Mouse (Mus musculus): ENCODE measurements around the gene Prima1. TPM values are rescaled to one million over a fixed set of nuclear protein-coding genes. Genes with fewer than 3 reads are reported as not detected.

The Prima1 gene
- polyA plus RNA-seq, 1 experiment from 2014 or later: 0.25 TPM

- H3K9me3 ChIP-seq (replicated peaks): no peaks in the 10 kb centered on the region
- no peak overlapping the region for H3K9ac ChIP-seq
- no peak overlapping the region for H3K4me2 ChIP-seq
- no peaks in the 10 kb centered on the region; the same call in 1 of the 2 replicates for H3K27me3 ChIP-seq
- H3K4me1 ChIP-seq (replicated peaks): no peaks in the 10 kb centered on the region
- no peaks in the 10 kb centered on the region for H3K36me3 ChIP-seq
- no peak overlapping the region for H3K4me3 ChIP-seq
- H3K27ac ChIP-seq: no peak overlapping the region
- WGBS: 59% methylated on average over 13 of the region's 13 CpGs
- ATAC-seq (replicated peaks; ENCODE audit: insufficient number of reproducible peaks, insufficient read depth, low FRiP score, low read depth): no peak
Observed at GRCm38 (mm10) chr12:103262017-103262865, 20.3 kb upstream of the Prima1 start.

DNA sequence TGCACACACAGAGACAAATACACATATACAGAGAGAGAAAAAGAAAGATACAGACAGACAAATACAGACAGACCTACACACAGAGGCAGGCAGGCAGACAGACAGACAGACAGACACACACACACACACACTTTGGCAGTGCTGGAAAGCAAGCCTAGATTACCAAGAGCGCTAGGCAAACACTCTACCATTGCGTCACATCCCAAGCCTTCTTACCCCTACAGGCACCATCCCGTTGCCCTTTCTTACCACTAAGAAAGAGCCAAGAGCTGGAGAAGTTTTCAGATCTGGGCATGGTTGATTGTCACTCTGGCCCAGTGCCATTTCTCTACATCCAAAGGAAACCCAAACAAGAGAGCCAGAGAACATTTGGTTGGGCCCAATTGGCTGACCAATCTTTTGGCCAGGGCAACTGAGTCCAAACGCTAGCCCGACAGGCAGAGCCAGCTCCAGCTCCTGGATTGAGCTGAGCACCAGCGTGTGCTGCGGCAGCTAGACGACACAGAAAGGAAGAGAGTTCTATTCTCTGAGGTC, 11.0 kb upstream of the Prima1 start:
- H3K27ac ChIP-seq: no peak overlapping the region
- no peaks in the 10 kb centered on the region for H3K4me1 ChIP-seq (replicated peaks)
- H3K9ac ChIP-seq: no peak overlapping the region
- no peak overlapping the region for H3K4me2 ChIP-seq
- H3K27me3 ChIP-seq: no peaks in the 10 kb centered on the region
- 91% methylated on average over 8 of the region's 8 CpGs for WGBS
- no peak for ATAC-seq (replicated peaks; ENCODE audit: insufficient number of reproducible peaks, insufficient read depth, low FRiP score, low read depth)
- H3K36me3 ChIP-seq: no peaks in the 10 kb centered on the region
- no peaks in the 10 kb centered on the region for H3K9me3 ChIP-seq (replicated peaks)
- no peak overlapping the region for H3K4me3 ChIP-seq

DNA sequence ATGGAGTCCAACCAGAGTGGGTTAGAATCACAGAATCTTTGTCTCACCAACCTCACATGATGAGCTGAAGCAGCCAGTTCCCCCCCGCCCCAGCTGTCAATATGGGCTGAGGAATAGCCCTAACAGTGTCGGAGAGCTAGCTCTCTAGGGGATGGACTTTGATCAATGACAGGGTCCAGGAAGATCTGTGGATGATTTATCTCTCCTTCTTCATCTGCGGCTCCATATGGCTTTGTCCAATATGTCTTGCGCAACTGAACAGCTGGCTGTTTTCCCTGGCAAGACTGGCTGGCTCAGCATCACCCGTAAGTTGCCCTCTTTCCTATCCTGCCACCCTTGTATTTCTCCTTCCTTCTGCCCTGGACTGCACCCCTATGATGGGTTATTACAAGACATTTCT, 9.2 kb upstream of the Prima1 start:
- no peak overlapping the region for H3K4me3 ChIP-seq
- H3K9ac ChIP-seq: no peak overlapping the region
- 84% methylated on average over 5 of the region's 5 CpGs for WGBS
- H3K9me3 ChIP-seq (replicated peaks): no peaks in the 10 kb centered on the region
- H3K27ac ChIP-seq: no peak overlapping the region
- no peak for ATAC-seq (replicated peaks; ENCODE audit: insufficient number of reproducible peaks, insufficient read depth, low FRiP score, low read depth)
- H3K27me3 ChIP-seq: no peaks in the 10 kb centered on the region
- H3K36me3 ChIP-seq: no peaks in the 10 kb centered on the region
- H3K4me1 ChIP-seq (replicated peaks): no peaks in the 10 kb centered on the region
- H3K4me2 ChIP-seq: no peak overlapping the region

DNA sequence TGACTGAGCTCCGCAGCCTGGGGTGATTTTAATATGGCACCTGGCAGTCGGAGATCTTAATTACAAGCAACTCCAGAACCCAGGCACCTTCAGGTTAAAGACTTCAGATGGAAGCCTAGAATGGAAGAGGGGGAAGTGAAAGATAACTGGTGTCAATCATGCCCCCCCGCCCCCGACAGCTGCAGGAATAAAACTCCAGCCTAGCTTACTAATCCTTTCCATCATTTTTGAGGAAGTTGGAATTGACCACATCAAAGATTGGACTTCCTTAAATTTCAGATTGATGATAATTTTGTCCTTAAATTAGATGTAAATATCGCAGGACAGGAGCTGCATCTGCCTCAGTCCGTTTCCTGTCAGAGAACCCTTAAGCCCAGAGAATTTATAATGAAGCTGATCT, 8.4 kb upstream of the Prima1 start:
- Histone ChIP-seq H3K4me3 (no peak overlapping the region), H3K27me3 (no peaks in the 10 kb centered on the region), H3K4me2 (no peak overlapping the region), H3K36me3 (no peaks in the 10 kb centered on the region), H3K9me3 (replicated peaks) (no peaks in the 10 kb centered on the region), H3K4me1 (replicated peaks) (no peaks in the 10 kb centered on the region), H3K27ac (no peak overlapping the region), H3K9ac (no peak overlapping the region)
- 72% methylated on average over 6 of the region's 6 CpGs for WGBS
- no peak for ATAC-seq (replicated peaks; ENCODE audit: insufficient number of reproducible peaks, insufficient read depth, low FRiP score, low read depth)

DNA sequence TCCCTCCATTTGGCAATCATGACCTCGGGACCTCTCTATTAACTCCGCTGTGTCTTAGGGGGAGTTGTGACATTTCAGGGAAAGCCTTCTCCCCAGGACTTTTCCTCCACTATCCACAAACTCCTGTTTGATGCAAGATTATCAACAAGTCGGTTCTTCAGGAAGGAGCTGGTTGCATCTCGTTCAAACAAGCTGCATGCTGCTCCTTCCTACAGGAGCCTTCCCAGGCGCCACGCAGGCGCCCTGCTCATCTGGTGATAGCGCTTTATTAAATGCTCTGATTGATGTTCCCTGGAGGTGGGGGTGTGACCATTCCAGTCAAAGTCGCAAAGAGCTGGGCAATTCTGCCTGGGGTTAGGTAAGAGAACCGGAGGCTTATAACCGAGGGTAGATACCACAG, 1.1 kb upstream of the Prima1 start:
- no peaks in the 10 kb centered on the region for H3K36me3 ChIP-seq
- peak overlapping the region; percentile 96 for H3K4me2 ChIP-seq
- peak overlapping the region; percentile 65 for H3K4me3 ChIP-seq
- peaks cover 11% of the 10 kb centered on the region for H3K4me1 ChIP-seq (replicated peaks)
- H3K27ac ChIP-seq: no peak overlapping the region
- H3K9me3 ChIP-seq (replicated peaks): no peaks in the 10 kb centered on the region
- peaks cover 53% of the 10 kb centered on the region for H3K27me3 ChIP-seq
- H3K9ac ChIP-seq: 0 out of 2 replicates have a peak overlapping the region, but pooled peaks have one; percentile 63
- no peak for ATAC-seq (replicated peaks; ENCODE audit: insufficient number of reproducible peaks, insufficient read depth, low FRiP score, low read depth)
- WGBS: 11% methylated on average over 11 of the region's 11 CpGs

DNA sequence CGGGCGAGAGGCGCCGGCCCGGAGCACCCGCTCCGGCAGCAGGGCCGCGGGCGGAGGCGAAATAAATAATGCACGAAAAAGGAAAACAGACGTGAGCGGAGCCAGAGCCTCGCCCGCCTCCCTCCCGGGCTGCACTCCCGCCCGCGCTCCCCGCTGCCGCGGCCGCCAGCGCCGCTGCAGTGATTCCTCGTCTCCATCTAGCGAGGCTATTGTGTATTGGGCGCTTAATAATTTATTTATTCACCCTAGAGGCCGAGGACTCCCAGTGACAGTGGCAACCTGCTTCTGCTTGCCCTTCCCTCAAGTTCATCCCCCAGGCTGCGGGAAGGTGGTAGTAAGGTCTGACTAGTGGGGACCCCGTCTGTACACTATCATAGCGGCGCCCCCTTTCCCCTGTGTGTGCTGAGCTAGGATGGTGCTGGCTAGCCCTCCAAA, 658 bp upstream of the Prima1 start:
- H3K9me3 ChIP-seq (replicated peaks): no peaks in the 10 kb centered on the region
- peak overlapping the region; percentile 63 for H3K9ac ChIP-seq
- peak overlapping the region; percentile 66 for H3K27ac ChIP-seq
- peak overlapping the region; percentile 96 for H3K4me2 ChIP-seq
- peak overlapping the region; percentile 65 for H3K4me3 ChIP-seq
- peak; percentile 81 for ATAC-seq (replicated peaks; ENCODE audit: insufficient number of reproducible peaks, insufficient read depth, low FRiP score, low read depth)
- 1% methylated on average over 26 of the region's 34 CpGs for WGBS
- H3K27me3 ChIP-seq: peaks cover 53% of the 10 kb centered on the region
- H3K36me3 ChIP-seq: no peaks in the 10 kb centered on the region
- H3K4me1 ChIP-seq (replicated peaks): peaks cover 11% of the 10 kb centered on the region

GRCm38 (mm10) chr12:103241311-103242082, 453 bp downstream of the Prima1 start:
- peaks cover 11% of the 10 kb centered on the region for H3K4me1 ChIP-seq (replicated peaks)
- H3K27ac ChIP-seq: no peak overlapping the region
- H3K9ac ChIP-seq: peak overlapping the region; percentile 63
- H3K27me3 ChIP-seq: peaks cover 53% of the 10 kb centered on the region
- H3K36me3 ChIP-seq: no peaks in the 10 kb centered on the region
- WGBS: 17% methylated on average over 36 of the region's 36 CpGs
- H3K4me3 ChIP-seq: peak overlapping the region; percentile 65
- H3K9me3 ChIP-seq (replicated peaks): no peaks in the 10 kb centered on the region
- peak overlapping the region; percentile 96 for H3K4me2 ChIP-seq
- peak; percentile 16; the same call in 1 of the 2 replicates for ATAC-seq (replicated peaks; ENCODE audit: insufficient number of reproducible peaks, insufficient read depth, low FRiP score, low read depth)

GRCm38 (mm10) chr12:103238924-103239460, 3.0 kb downstream of the Prima1 start:
- Histone ChIP-seq H3K9me3 (replicated peaks) (no peaks in the 10 kb centered on the region), H3K4me1 (replicated peaks) (peaks cover 11% of the 10 kb centered on the region), H3K27me3 (peaks cover 48% of the 10 kb centered on the region), H3K4me2 (no peak overlapping the region), H3K9ac (no peak overlapping the region), H3K4me3 (no peak overlapping the region), H3K36me3 (no peaks in the 10 kb centered on the region), H3K27ac (no peak overlapping the region)
- WGBS: 37% methylated on average over 7 of the region's 7 CpGs
- no peak for ATAC-seq (replicated peaks; ENCODE audit: insufficient number of reproducible peaks, insufficient read depth, low FRiP score, low read depth)

DNA sequence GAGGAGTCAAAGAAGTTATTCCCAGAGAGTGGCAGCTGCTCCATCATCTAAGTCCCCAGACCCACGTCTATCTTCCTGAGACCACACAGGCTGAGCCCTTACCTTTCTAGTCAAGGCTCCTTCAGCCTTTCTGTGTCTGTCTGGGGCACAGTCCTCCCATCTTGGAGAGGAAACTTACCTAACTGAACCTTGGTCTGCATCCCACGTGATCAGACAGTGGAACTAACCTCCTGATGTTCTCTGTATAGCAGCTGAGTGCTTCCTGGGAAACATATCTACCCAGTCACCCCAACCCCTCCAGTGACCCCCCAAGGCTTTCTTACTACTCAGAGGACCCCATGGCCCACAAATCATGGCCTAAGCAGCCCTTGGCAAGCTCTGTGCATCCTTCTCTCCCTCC, 6.1 kb downstream of the Prima1 start:
- WGBS: 72% methylated on average over 2 of the region's 2 CpGs

GRCm38 (mm10) chr12:103235251-103235650, 6.7 kb downstream of the Prima1 start:
- WGBS: 79% methylated on average over 10 of the region's 10 CpGs
- Histone ChIP-seq H3K36me3 (no peaks in the 10 kb centered on the region), H3K9me3 (replicated peaks) (no peaks in the 10 kb centered on the region)

More for the DNA sequence above, 6.1 kb downstream of the Prima1 start:
- Histone ChIP-seq H3K4me3 (no peak overlapping the region), H3K27ac (no peak overlapping the region), H3K36me3 (no peaks in the 10 kb centered on the region), H3K9ac (no peak overlapping the region), H3K4me1 (replicated peaks) (no peaks in the 10 kb centered on the region), H3K4me2 (no peak overlapping the region), H3K27me3 (peaks cover 22% of the 10 kb centered on the region), H3K9me3 (replicated peaks) (no peaks in the 10 kb centered on the region)
- ATAC-seq (replicated peaks; ENCODE audit: insufficient number of reproducible peaks, insufficient read depth, low FRiP score, low read depth): no peak

DNA sequence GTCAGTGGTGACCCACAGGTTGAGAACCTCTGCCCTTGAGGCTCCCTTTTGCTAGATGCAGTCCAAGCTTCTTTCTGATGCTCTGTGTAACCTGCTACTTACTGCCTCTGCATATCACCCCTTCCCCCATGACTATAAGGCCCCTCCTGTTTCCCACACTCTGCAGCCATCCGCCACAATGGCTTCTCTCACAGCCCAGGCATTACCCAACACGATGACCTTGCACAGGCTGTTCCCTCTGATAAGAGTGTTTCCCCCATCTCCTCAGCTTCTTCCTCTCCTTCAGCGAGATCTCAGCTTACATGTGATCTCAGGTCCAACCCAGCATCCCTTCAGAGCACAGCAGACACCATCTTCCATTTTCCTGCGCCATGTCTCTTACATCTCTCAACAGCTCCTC, 12.9 kb downstream of the Prima1 start:
- H3K9me3 ChIP-seq (replicated peaks): no peaks in the 10 kb centered on the region
- H3K36me3 ChIP-seq: no peaks in the 10 kb centered on the region
- H3K4me3 ChIP-seq: no peak overlapping the region
- no peak overlapping the region for H3K9ac ChIP-seq
- no peak overlapping the region for H3K4me2 ChIP-seq
- H3K27me3 ChIP-seq: peaks cover 7% of the 10 kb centered on the region; the same call in 1 of the 2 replicates
- peaks cover 10% of the 10 kb centered on the region for H3K4me1 ChIP-seq (replicated peaks)
- 59% methylated on average over 4 of the region's 4 CpGs for WGBS
- no peak for ATAC-seq (replicated peaks; ENCODE audit: insufficient number of reproducible peaks, insufficient read depth, low FRiP score, low read depth)
- H3K27ac ChIP-seq: no peak overlapping the region

More at GRCm38 (mm10) chr12:103235251-103235650, 6.7 kb downstream of the Prima1 start:
- Histone ChIP-seq H3K4me1 (replicated peaks) (no peaks in the 10 kb centered on the region), H3K4me2 (no peak overlapping the region), H3K27ac (no peak overlapping the region), H3K4me3 (no peak overlapping the region), H3K9ac (no peak overlapping the region), H3K27me3 (peaks cover 17% of the 10 kb centered on the region)
- ATAC-seq (replicated peaks; ENCODE audit: insufficient number of reproducible peaks, insufficient read depth, low FRiP score, low read depth): no peak
